9 mouse cellular contexts compared by ENCODE assay signal in genomic region chr1:172000641-172001040, GRCm38 (mm10). TPM values are rescaled to one million over a fixed set of nuclear protein-coding genes. Genes with fewer than 3 reads are reported as not detected.
A peak's percentile ranks its signal among the peaks of the same experiment; 100 is the strongest.
DNase-seq lines count a peak whose midpoint lies in the region; ATAC-seq and TF ChIP-seq lines count a peak whose summit lies in the region.
"Had no signal": no experiment of that assay in that cellular context is flagged by ENCODE, and none has a peak within 500 bp of the region (broad histone marks: within the 10 kb centered on the region; RNA-seq: fewer than 3 reads in every experiment).

No protein-coding gene starts in this region.

- peak; percentile 61 for ATAC-seq in forebrain, embryonic 14.5 days
- no peak; the same call in 1 of the 2 replicates for ATAC-seq in liver, embryonic 11.5 days (replicated peaks; ENCODE audit: low FRiP score)

- no peaks in the 10 kb centered on the region for H3K9me3 ChIP-seq in forebrain, embryonic 14.5 days (replicated peaks; ENCODE audit: control insufficient read depth, low read length)
- H3K9me3 ChIP-seq in liver, embryonic 11.5 days (ENCODE audit: control insufficient read depth, low read length), result no peaks in the 10 kb centered on the region
- H3K9me3 ChIP-seq: limb, embryonic 13.5 days had no signal

- no peak overlapping the region for H3K9ac ChIP-seq in forebrain, embryonic 14.5 days (ENCODE audit: low read length)
- no peak overlapping the region for H3K9ac ChIP-seq in liver, embryonic 11.5 days (ENCODE audit: low read depth, low read length)
- H3K9ac ChIP-seq: limb, embryonic 13.5 days had no signal

- peak; percentile 32 to 40 for DNase-seq in cerebellum, postnatal 36 days
- DNase-seq in cerebellum, adult 11 months, result no peak
- peak; percentile 82 for DNase-seq in T-cell, adult 2 months (ENCODE audit: low spot score)
- peak; percentile 76 for DNase-seq in forebrain, embryonic 14.5 days (ENCODE audit: low spot score)
- peak; percentile 52 for DNase-seq in kidney, adult 9 months
- DNase-seq in liver, embryonic 11.5 days (ENCODE audit: low spot score), result peak; percentile 49
- DNase-seq in natural killer cell, adult 2 months (ENCODE audit: low spot score in 2 of 2), result peak; percentile 68 to 86
- DNase-seq in thymus, adult 2 months, result peak; percentile 90

- H3K36me3 ChIP-seq in forebrain, embryonic 14.5 days (ENCODE audit: control insufficient read depth, insufficient read depth, low read length), result peaks cover 46% of the 10 kb centered on the region
- H3K36me3 ChIP-seq in liver, embryonic 11.5 days (ENCODE audit: control insufficient read depth, insufficient read depth, low read length), result no peaks in the 10 kb centered on the region; the same call in 1 of the 2 replicates
- peaks cover 4% of the 10 kb centered on the region for H3K36me3 ChIP-seq in thymus, adult 2 months (ENCODE audit: control insufficient read depth, insufficient read depth, low read length)

- 0 out of 2 replicates have a peak, but pooled peaks have one; percentile 61 for TF ChIP-seq CTCF in thymus, adult 2 months (IDR thresholded peaks at IDR 0.05; ENCODE audit: borderline replicate concordance, control insufficient read depth, extremely low read depth, insufficient read depth, low read length, poor library complexity)

- H3K4me2 ChIP-seq in forebrain, embryonic 14.5 days (ENCODE audit: low read length), result no peak overlapping the region
- no peak overlapping the region for H3K4me2 ChIP-seq in liver, embryonic 11.5 days
- H3K4me2 ChIP-seq: limb, embryonic 13.5 days had no signal

- no peak overlapping the region for H3K27ac ChIP-seq in forebrain, embryonic 14.5 days (ENCODE audit: low read depth, low read length)
- H3K27ac ChIP-seq in liver, embryonic 11.5 days (ENCODE audit: low read depth, low read length), result no peak overlapping the region
- H3K27ac ChIP-seq in thymus, adult 2 months (ENCODE audit: control insufficient read depth, insufficient read depth, low read length), result no peak overlapping the region
- H3K27ac ChIP-seq: limb, embryonic 13.5 days had no signal

- no peaks in the 10 kb centered on the region for H3K4me1 ChIP-seq in forebrain, embryonic 14.5 days (ENCODE audit: control insufficient read depth, insufficient read depth, low read length)
- H3K4me1 ChIP-seq in liver, embryonic 11.5 days (replicated peaks; ENCODE audit: control insufficient read depth, insufficient read depth, low read length), result no peaks in the 10 kb centered on the region
- H3K4me1 ChIP-seq in thymus, adult 2 months (replicated peaks; ENCODE audit: control insufficient read depth, insufficient read depth, low read length), result peaks cover 7% of the 10 kb centered on the region
- H3K4me1 ChIP-seq: limb, embryonic 13.5 days had no signal

- no peak for TF ChIP-seq POLR2A in thymus, adult 2 months (IDR thresholded peaks at IDR 0.05; ENCODE audit: control insufficient read depth, extremely low read depth, insufficient read depth, low read length, poor library complexity)

- H3K27me3 ChIP-seq in forebrain, embryonic 14.5 days (replicated peaks; ENCODE audit: control insufficient read depth, insufficient read depth, low read length), result no peaks in the 10 kb centered on the region
- no peaks in the 10 kb centered on the region for H3K27me3 ChIP-seq in liver, embryonic 11.5 days (replicated peaks; ENCODE audit: control insufficient read depth, insufficient read depth, low read length)
- H3K27me3 ChIP-seq in thymus, adult 2 months (ENCODE audit: control insufficient read depth, insufficient read depth, low read length), result no peaks in the 10 kb centered on the region
- H3K27me3 ChIP-seq: limb, embryonic 13.5 days had no signal

- WGBS in forebrain, embryonic 14.5 days, result 49% methylated on average over 3 of the region's 3 CpGs
- WGBS in liver, embryonic 11.5 days, result 41% methylated on average over 3 of the region's 3 CpGs
- 45% methylated on average over 3 of the region's 3 CpGs for WGBS in thymus, adult 2 months

- H3K4me3 ChIP-seq in forebrain, embryonic 14.5 days (ENCODE audit: low read depth, low read length), result no peak overlapping the region
- no peak overlapping the region for H3K4me3 ChIP-seq in liver, embryonic 11.5 days (ENCODE audit: low read depth, low read length)
- H3K4me3 ChIP-seq in thymus, adult 2 months (ENCODE audit: control insufficient read depth, insufficient read depth, low read length), result no peak overlapping the region
- H3K4me3 ChIP-seq: limb, embryonic 13.5 days had no signal

RNA-seq across cellular contexts. Expression of gene Vangl2, which starts 27.6 kb away (rescaled TPM):
- 45.1 and 55.8 TPM in 2 replicates for polyA plus RNA-seq in forebrain, embryonic 14.5 days (2014; fragmentation: Nextera tagmentation; extraction: Ambion mirVana)
- polyA plus RNA-seq in liver, embryonic 11.5 days (2014; fragmentation: Nextera tagmentation; extraction: Ambion mirVana), result 5.4 and 6.2 TPM in 2 replicates
- 20.5 and 27.3 TPM in 2 replicates for polyA plus RNA-seq in thymus, adult 2 months (2012; rRNA removed)

RNA-seq across cellular contexts. Expression of gene Nhlh1, which starts 56.7 kb away (rescaled TPM):
- 4.5 and 7.4 TPM in 2 replicates for polyA plus RNA-seq in forebrain, embryonic 14.5 days (2014; fragmentation: Nextera tagmentation; extraction: Ambion mirVana)
- polyA plus RNA-seq in liver, embryonic 11.5 days (2014; fragmentation: Nextera tagmentation; extraction: Ambion mirVana), result 0.11 TPM in 1 of 2 replicates, not detected in the other
- polyA plus RNA-seq in thymus, adult 2 months (2012; rRNA removed), result 0.14 and 0.18 TPM in 2 replicates
- polyA plus RNA-seq: limb, embryonic 13.5 days had no signal
